Mouse (Mus musculus) monocyte, adult 5-6 weeks (primary cell): ENCODE results near the gene Ctnnbl1. TPM values are rescaled to one million over a fixed set of nuclear protein-coding genes. Genes with fewer than 3 reads are reported as not detected.

Experiments
- ATAC-seq: fragments of 153-309, 156-312 bp; replicated peaks from 2 replicates; pipeline ENCODE4 v1.8.0; 2017; ENCODE audit warnings: mild to moderate bottlenecking; ENCODE audit not compliant: low TSS enrichment, insufficient number of reproducible peaks, severe bottlenecking, poor library complexity, low FRiP score
- total RNA-seq: library from RNA; stranded (forward); fragments of 200-1000, 200-491, 200-594 nt; gene quantifications from 3 replicates; pipeline ENCODE4 v1.2.3, GENCODE M21; 2017

Gene Ctnnbl1
- total RNA-seq, 1 experiment from 2014 or later: 46.5 TPM

DNA sequence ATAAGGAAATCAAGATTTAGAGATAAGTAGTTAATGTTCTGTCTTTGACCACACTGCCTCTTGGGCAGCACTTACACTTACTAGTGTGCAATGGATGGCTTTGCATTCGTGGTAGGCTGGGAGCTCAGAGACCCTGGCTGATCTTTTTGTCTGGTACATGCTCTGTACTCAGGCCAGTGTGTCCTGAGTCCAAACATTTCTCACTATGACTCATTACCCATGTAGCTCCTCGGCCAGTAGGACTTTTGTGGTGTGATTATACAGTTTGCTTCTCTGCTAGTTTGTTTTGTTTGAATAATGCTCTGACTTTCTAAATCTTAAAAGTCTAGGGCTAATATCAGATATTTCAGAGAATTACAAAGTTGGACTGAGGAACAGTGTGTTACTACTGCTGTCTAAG is 47.4 kb downstream of the Ctnnbl1 start:
- ATAC-seq: no peak

DNA sequence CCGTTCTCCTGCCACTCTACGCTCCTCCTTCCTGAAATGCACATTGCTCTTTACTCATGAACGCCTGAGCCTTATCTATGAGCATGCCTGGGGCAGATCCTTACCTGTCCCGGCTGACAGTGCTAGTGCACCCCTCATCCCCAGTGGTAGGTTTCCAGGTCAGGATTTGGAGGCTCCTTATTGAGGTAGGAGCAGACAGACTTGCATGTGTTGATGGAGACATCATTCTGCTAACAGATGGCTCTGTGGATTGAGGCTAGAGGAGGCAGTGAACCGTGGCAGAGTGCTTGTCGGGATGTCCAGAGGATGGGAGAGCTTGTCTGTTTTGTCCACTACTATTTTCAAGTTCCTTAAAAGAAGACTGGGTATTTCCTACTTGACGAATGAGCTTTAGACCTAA is 52.0 kb downstream of the Ctnnbl1 start:
- ATAC-seq: no peak

DNA sequence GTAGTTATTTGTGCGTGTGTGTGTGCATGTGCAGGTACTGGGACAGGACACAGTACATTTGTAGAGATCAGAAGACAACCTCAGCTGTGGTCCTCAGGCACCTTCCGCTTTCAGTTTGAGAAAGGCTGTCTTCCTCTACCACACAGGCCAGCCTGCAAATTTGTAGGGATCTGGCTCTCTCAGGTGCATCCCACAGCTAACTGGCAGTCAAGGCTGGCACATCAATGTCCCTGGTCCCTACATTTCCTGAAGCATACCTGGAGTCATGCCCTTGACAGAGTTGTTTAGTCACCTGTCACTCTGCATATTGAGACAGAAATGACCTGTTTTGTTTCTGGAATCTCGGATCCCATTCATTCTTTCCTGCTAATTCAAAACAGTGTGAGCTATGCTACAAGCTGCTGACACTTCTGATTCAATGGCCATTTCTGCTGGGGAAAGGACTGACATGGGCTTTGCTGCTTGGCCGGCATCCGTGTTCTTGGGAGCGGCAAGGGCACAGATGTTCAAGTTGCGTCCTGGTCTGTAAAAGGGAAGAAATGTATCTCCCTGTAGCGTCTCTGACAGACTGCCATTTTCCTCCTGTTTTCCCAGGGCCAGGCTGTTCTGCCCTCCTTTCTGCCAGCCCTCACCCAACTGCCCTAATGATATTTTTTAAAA is 53.8 kb downstream of the Ctnnbl1 start:
- ATAC-seq: no peak

DNA sequence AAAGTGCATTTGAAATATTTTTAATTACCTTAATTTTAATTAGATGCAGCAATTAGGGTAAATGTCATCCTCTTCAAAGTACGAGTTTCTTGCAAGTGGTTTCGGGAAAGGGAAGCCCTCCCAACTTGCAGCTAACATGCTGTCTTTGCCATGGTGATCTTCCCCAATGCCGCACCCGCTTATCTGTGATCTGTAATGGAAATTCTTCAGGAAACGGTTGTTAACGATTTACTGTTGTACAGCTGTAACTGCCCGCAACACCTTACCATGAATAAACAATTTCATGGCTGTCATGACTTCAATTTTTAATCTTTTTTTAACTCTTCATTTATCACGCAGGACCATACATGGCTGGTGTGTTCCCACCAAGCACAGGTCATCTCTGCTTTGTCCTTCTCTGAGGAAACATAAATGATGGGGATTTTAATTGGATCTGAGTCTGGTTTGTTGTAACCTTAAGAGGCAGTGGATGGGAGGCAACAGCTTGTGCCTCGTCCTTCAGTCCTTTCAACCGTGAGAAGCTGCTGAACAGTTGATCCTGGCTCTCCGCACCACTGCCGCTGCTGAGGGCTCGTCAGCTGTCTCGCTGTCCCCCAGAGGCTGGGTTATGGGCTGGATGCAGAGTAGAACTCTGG is 54.4 kb downstream of the Ctnnbl1 start:
- ATAC-seq: no peak

DNA sequence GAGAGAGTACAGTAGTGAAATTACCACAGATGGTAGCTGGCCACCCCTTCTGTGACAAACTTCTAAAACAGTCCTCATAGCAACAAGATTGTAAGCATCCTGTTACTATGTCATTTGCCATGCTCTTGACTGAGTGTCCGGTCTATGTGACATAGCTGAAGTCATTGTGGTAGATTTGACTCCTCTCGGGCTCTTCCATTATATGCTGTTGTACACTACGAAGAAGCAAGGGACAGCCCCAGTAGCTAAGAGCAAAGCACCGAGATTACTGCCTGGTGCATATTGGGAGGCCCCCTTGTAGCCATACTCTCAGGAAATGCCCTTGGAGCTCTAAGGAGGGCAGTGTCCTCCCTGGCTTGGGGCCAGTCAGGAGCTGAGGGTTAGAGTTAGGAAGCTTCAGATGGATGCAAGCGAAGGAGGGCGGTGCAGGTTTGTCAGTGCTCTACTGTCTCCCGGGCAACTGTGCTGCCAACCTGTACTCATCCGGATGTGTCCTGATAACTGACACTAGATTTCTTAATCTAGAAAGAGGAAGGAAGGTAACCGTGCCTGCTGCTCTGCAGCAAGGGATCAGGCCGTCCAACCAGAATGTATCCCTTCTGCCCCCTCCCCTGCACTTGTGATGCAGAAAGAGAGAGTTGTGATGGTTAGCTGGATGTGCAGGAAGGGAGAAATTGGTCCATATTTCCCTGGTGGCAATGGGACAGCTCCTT is 55.8 kb downstream of the Ctnnbl1 start:
- no peak for ATAC-seq

DNA sequence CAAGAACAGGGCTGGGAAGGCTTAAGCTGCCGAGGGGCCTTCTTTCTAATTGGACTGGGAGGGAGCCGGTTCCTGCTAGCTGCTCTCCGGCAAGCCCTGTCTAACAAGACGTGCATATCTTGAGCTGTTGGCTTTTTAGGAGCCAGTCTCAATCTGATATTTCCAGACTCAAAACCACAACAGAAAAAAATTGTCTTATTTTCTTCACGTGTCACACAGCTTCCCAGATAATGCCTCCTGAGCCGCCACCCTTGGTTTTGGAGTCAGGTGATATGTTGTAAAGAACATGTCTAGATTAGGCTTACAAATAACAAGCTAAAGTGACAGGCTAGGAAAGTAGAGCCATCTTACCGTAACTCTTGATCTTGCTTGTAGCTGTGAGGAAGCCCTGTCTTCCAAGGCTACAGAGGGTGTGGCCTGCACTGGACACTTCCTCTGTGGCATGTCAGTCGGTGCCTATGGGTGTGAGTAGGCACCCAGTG is 56.7 kb downstream of the Ctnnbl1 start:
- ATAC-seq: no peak; the same call in 1 of the 2 replicates

DNA sequence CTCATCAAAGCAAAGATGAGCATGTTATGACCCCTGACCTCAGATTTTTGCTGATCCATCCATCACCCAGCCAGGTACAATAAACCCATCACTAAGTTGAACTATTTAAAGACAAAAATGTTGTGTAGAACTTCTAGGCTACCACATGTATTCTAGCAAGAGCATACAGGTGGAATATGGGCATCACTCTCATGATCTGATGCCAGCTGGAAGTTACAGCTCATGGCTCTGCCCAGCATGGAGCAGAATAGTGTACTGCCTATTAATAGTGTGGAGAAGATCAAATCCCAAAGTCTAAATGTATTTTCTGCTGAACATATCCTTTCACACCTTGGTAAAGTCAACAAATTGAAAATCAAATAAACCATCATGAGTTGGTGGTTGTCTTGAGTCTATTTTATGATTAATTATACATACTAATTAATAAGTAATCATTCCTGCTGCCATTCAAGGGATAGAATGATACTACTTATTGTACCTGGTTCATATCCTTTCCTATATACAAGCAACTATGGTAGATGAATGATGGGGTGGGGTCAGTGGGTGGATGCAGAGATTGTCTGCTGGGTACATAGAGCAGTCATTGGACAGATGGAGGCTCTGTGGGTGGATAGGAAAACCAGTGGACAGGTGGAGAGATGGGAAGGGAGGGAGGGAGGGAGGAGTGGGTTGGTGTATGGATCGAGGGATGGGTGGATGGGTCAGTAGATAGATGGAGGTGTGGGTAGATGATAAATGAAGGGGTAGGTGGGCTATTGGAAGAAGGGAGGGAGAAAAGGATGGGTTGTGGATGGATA is 58.6 kb downstream of the Ctnnbl1 start:
- no peak for ATAC-seq

DNA sequence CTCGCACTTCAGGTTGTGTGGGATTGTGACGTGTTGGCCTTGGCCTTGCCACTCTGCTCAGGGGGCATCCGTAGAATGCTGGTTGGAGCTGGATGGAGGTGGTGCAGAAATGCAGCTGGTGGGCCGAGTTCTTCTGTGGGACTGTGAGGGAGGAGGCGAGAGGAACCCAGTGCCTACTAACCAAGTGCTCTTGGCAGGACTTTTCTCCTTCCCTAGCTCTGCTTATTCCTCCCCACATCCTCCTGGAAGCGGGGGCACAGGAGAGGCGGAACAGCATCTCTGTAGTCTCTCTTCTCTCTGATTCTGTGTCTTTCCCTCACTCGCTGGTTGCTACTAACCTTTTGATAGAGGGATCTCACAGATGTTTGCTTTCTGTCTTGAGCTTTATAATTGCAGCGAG is 62.3 kb downstream of the Ctnnbl1 start:
- ATAC-seq: no peak

DNA sequence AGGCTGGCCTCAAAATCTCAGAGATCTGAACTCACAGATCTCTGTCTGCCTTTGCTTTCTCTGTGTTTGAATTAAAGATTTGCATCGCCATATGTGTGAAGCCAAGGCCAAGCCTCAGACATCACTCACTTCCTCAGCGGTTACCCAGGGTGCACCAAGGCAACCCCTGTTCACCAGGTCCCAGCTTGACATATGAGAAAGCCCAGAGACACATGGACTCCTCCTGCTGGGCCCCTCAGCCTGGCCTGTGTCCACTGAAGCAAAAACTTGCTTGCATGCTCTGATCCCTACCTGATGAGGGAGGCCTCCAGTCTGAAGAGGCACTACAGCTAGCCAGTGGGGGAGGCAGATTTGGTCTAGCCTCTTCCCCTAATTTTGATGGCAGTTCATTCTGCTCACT is 63.1 kb downstream of the Ctnnbl1 start:
- no peak for ATAC-seq

DNA sequence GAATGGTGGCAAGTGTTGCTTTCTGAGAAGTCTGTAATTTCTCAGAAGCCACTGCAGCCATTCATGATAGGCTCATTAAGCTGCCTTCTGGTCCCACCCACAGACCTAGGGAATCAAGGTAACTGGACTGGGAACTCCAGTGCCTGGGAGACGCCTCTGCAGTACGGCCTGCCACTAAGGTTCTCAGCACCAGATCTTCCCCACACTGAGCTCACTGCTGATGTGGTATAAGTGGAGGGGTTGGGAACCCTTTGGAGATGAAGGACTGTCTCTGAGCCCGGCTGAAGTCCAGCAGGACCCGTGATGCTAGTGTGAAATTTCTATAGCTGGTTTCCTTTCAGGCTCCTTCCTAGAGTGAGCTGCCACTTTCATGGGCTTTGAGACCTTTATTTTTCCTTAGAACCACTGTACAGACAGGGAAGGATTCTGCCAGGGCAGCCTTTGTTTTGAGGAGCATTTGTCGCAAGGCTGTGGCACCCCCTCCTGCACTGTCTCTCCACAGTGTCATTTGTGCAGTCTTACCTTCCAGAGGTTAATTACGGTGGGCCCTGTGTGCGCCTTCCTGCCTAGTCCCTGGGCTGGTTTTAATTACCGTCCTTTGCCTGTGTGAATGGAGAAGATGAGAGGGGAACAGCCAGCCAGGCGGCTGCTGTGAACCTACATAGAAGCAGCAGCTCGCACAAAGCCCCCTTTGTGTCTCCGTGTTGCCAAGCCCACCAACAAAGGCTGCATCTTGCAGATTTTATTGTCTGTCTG is 63.7 kb downstream of the Ctnnbl1 start:
- no peak for ATAC-seq

DNA sequence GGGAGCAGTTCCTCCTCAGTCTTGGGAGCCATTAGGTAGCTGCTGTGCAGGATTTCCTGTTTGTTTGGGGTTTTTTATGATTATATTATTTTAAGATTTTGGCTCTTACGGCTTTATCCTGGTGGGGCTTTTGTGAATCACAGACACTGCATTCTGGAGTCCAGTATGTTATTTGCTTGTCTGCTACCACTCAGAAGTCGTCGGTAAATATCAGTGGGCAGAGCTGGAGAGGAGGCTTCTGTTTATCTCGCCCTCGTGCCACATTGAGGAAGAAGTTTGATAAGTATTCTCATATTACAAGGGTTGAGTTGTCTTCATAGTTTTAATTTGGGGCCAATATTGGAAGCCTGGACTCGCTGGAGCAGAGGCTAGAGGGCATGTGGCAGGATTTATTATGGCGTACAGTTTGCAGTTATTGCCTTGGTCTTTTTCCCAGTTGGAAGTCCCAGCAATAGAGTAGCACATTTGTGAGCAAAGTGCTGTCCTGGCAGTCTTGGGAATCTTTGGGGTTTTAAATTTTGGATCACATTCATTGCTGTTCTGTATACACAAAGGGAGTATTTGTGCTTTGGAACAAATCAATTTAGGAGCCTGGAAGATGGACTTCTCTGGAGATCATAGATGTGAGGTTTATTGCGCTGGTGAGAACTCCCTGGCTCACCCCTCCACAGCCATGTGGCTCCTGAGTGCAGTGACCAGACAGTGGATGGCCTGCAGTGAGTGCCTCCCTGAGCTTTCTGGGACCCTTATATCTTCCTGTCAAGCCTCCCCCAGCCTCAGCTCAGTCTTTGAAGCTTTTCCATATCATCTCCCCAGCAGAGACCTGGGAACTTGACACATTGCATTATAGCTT is 64.5 kb downstream of the Ctnnbl1 start:
- ATAC-seq: no peak

DNA sequence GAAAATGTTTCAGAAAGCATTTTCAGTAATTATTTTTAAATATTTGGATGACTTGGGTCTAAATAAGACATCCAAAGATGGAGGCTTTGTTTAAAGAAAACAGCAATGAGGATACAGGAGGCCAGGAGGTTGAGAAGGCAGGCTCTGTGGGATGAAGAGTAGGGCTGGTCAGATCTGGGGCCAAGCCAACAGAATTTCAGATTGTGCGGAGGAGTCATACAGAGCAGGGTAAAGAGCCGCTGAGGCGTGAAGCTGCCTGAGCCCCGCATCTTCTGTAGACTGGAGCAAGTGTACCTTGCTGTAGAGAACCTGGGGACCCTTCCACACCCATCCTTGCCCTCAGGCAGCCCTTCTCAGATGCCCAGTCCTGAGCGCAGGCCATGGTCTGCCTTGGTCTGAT is 65.5 kb downstream of the Ctnnbl1 start:
- no peak for ATAC-seq

DNA sequence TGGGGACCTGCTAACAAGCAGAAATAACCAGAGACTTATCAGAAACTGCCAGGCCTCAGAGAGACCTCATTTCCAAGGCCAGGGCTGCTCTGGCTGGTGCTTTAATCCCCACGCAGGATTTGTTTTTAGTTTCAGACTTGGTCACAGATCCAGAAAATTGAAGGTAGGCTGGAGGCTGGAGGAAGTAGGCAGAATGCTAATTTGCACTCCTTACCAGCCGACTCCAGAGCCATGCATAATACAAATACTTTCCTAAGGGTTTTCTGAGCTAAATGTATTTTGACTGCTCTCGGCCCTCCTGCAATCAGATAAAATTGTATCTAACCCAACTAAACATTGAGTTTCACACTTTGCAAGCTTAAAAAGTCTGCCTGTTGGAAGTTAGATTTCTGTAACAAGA is 67.2 kb downstream of the Ctnnbl1 start:
- no peak for ATAC-seq

DNA sequence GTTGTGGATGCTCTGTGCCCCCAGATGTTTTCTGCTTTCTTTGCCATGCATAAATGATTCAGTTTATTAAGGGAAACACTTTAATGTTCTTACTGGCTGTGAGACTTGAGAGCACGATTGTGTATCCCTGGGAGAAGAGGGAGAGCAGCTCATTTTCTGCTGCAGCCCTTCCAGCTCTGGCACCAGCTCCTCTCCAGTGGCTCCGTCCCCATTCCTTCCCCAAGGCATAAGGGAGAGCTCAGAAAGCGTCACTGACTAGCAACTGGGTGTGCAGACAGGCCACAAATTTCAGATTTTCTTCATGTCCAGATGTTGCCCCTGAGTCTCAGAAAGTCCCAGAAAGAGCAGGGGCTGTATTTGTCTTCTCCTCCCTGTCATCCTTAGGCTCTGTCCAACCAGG is 67.9 kb downstream of the Ctnnbl1 start:
- ATAC-seq: no peak

DNA sequence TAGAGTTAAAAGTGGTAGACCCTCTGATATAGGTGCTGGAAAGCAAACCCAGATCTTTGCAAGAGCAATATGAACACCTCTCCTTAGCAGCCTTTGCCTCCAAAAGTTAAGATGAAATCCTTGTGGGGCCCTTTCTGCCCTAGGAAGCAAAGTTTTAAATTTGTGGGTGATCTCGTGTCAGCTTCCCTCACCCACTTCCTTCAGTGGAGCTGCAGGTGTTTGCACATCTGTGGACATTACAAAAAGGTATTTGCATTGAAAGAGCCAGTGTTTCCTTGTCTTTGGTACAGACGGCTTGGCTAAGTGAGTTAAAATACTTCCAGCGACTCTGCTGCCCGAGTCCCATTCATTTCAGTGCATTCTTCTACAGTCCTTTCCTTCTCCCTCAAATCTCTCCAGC is 69.9 kb downstream of the Ctnnbl1 start:
- ATAC-seq: no peak

DNA sequence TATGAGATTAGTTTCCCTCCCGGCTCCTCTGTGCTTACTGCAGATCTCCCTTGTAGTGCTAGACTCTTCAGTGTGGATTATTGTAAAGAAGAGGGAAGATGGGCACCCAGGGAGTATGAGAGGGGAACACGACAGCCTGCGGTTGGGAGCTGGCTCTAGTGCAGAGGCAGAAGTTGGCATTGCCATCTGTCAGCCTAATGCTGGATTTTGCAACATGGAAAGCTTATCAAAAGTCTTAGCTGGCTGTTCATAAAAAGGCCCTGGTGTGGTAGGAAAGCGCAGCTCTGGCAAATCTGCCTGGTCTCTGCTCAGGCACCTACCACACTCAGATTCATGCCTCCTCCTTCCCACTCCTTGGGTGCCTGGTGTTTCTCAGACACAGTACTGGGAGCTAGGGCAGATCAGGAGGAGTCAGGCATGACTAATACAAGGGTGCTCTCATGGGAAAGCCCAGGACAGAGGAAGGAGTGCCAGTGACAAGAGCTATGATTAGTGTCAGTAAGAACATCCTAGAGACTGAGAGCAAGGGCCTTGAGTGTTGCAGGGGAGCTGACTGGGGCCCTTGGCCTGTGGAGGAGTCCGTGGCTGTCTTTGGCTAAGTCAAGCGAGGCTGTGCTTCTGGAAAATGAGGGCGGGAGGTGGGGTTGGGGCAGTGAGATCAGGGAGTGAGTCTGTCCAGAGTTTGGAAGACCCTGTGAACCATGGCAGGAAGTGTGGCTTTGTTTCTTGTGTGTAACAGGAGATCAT is 70.6 kb downstream of the Ctnnbl1 start:
- ATAC-seq: no peak

DNA sequence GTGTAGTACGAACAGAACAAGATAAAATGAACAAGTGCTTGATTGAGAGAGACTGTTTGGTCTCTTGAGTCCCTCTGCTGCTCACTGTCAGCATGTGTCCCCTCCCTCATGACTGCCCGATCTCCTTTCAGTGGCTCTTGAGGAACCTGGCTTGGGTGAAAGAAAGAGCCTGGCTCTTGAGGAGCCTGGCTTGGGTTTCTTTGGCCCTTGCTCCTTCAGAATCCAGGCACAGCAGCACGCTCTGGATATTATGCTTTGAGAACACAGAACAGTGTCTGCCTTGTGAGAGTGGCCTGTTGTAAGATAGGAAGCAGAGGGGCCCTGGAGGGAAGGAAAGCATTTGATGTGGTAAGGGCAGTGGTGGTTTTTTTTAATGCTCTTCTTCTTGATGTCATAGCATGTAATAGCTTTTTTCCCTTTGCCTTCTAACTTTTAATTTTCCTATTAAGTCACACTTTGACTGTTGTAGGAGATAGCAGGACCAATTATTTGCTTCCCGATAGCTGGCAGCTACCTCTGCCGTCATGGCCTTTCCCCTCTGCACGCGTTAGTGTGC is 71.2 kb downstream of the Ctnnbl1 start:
- no peak for ATAC-seq
